In genomic region chr3:88509692-88510420, GRCm38 (mm10) we compare ENCODE assay signal across 8 mouse cellular contexts. TPM values are rescaled to one million over a fixed set of nuclear protein-coding genes. Genes with fewer than 3 reads are reported as not detected.
DNase-seq lines count a peak whose midpoint lies in the region; TF ChIP-seq lines count a peak whose summit lies in the region.

Gene Lmna, minus strand, starts transcription at chr3:88509956.

- intact Hi-C loops in left cerebral cortex, adult 2 months (cut with DNase I) = no loop called here

- H3K4me3 ChIP-seq in left cerebral cortex, adult 2 months = peak within 1 kb of the TSS; percentile 33
- H3K4me3 ChIP-seq in macrophage (ENCODE audit: inconsistent target) = peak within 1 kb of the TSS; percentile 40

- H3K27ac ChIP-seq in left cerebral cortex, adult 2 months = peak within 1 kb of the TSS; percentile 76
- peak within 1 kb of the TSS; percentile 72 for H3K27ac ChIP-seq in macrophage

- WGBS in macrophage (ENCODE audit: missing documents) = 1% methylated on average over 29 of the region's 31 CpGs

- H3K79me2 ChIP-seq in macrophage (ENCODE audit: inconsistent target) = no peaks in the 10 kb centered on the region; the same call in 1 of the 2 replicates

- DNase-seq in adipocyte (ENCODE audit: low spot score) = peak; percentile 92
- DNase-seq in embryo, embryonic 10 days (ENCODE audit: low spot score) = peak; percentile 92
- DNase-seq in gastrocnemius, postnatal 10 days = peak; percentile 91
- peak; percentile 89 for DNase-seq in hindlimb bud, embryonic 11.5 days (ENCODE audit: extremely low spot score, low read depth, low spot score)
- peak; percentile 86 to 90 for DNase-seq in left cerebral cortex, adult 2 months (ENCODE audit: extremely low spot score in 1 of 2, low spot score in 2 of 2)
- peak; percentile 94 for DNase-seq in right cerebral cortex, adult 18-20 months
- DNase-seq in urinary bladder, adult 2 months (ENCODE audit: low spot score) = peak; percentile 86

- peak; percentile 34 for TF ChIP-seq CTCF in left cerebral cortex, adult 2 months (IDR thresholded peaks at IDR 0.05)

- no peaks in the 10 kb centered on the region for H3K36me3 ChIP-seq in macrophage (ENCODE audit: inconsistent target)

RNA-seq across cellular contexts. Expression of gene Lmna, which starts in this region (rescaled TPM):
- 100 to 1,000 TPM; 189 to 213 TPM for total RNA-seq in gastrocnemius, postnatal 10 days (2021)
- total RNA-seq in left cerebral cortex, adult 2 months (2021) = 10 to 100 TPM; 59.3 to 61.7 TPM
- total RNA-seq in macrophage (2018; cell fraction: chromatin; rRNA removed) = 100 to 1,000 TPM in 8 of 26 experiments, 10 to 100 TPM in 18; 18.3 to 483 (median 71.9) TPM
- 100 to 1,000 TPM in 13 of 26 experiments, 10 to 100 TPM in 13; 61.7 to 262 (median 112) TPM for total RNA-seq in macrophage (2018; cell fraction: cytosol; rRNA removed)
- 100 to 1,000 TPM in 11 of 26 experiments, 10 to 100 TPM in 15; 40.2 to 222 (median 79.2) TPM for total RNA-seq in macrophage (2018; cell fraction: nucleus; rRNA removed)
- 96.7 to 217 TPM (median 105 TPM) in 3 replicates for polyA plus RNA-seq in macrophage (2018)
- 171 and 182 TPM in 2 replicates for polyA plus RNA-seq in urinary bladder, adult 2 months (2012; rRNA removed)

Comparison
In these comparisons a context has a peak if more than half of its experiments do, and no peak if none do; other contexts are left out.
1. Peak in every context shown above with its lines: DNase-seq, H3K4me3 ChIP-seq and H3K27ac ChIP-seq.